Mouse (Mus musculus) liver, embryonic 11.5 days (tissue): ENCODE measurements around the gene Tbc1d1. TPM values are rescaled to one million over a fixed set of nuclear protein-coding genes. Genes with fewer than 3 reads are reported as not detected.
"Not testable (repeated sequence)": the region's sequence is repeated elsewhere in the genome, so short reads cannot be mapped to it uniquely, and the experiment has no call there.

Experiments
- ATAC-seq: fragments of 200-750 bp; cut with Nextera tagmentation; replicated peaks from 2 replicates; pipeline ENCODE4 v1.8.0; 2017; ENCODE audit warnings: moderate number of reproducible peaks, mild to moderate bottlenecking, moderate TSS enrichment, moderate library complexity; ENCODE audit not compliant: low FRiP score
- DNase-seq: peaks from one replicate; pipeline ENCODE4 v3.0.0-alpha.2; 2017; ENCODE audit warnings: low spot score
- H3K27ac ChIP-seq: fragments of 300-500 bp; sonication (generic); 2 replicates; pipeline ENCODE4 v1.5.1; 2014; ENCODE audit warnings: mild to moderate bottlenecking, low read depth, low read length, control low read depth
- H3K27me3 ChIP-seq: fragments of 300-500 bp; sonication (generic); replicated peaks from 2 replicates; pipeline ENCODE4 v1.6.1; 2014; ENCODE audit warnings: low read length, mixed read lengths; ENCODE audit not compliant: control insufficient read depth, insufficient read depth
- H3K36me3 ChIP-seq: fragments of 300-500 bp; sonication (generic); 2 replicates; pipeline ENCODE4 v1.6.1; 2014; ENCODE audit warnings: mild to moderate bottlenecking, low read length, moderate library complexity, mixed read lengths; ENCODE audit not compliant: control insufficient read depth, insufficient read depth
- H3K4me1 ChIP-seq: fragments of 300-500 bp; sonication (generic); replicated peaks from 2 replicates; pipeline ENCODE4 v1.6.1; 2014; ENCODE audit warnings: low read length, mixed read lengths; ENCODE audit not compliant: control insufficient read depth, insufficient read depth
- H3K4me2 ChIP-seq: fragments of 300-500 bp; sonication (generic); 2 replicates; pipeline ENCODE4 v1.6.1; 2014; ENCODE audit warnings: mild to moderate bottlenecking, control low read depth, moderate library complexity
- H3K4me3 ChIP-seq: fragments of 300-500 bp; sonication (generic); 2 replicates; pipeline ENCODE4 v1.5.1; 2014; ENCODE audit warnings: low read depth, low read length, control low read depth
- H3K9ac ChIP-seq: fragments of 300-500 bp; sonication (generic); 2 replicates; pipeline ENCODE4 v1.6.1; 2014; ENCODE audit warnings: low read depth, low read length, control low read depth
- H3K9me3 ChIP-seq: fragments of 300-500 bp; sonication (generic); 2 replicates; pipeline ENCODE4 v1.6.1; 2016; ENCODE audit warnings: low read length, inconsistent platforms, mixed read lengths; ENCODE audit not compliant: control insufficient read depth
- WGBS: fragments of 180-500 bp; shearing (Covaris S2); extraction: QIAGEN DNeasy Blood & Tissue Kit; methylation state at CpG from one replicate; pipeline ENCODE4 v1.1.7; 2014; 5-methylcytosine and 5-hydroxymethylcytosine counted together
- polyA plus RNA-seq: library from polyadenylated mRNA; unstranded; fragments of >200 nt; fragmentation: Nextera tagmentation; extraction: Ambion mirVana; gene quantifications from 2 replicates; pipeline ENCODE4 v1.2.1, GENCODE M21; 2014

Gene Tbc1d1
- polyA plus RNA-seq, 1 experiment from 2014 or later, result 25.6 TPM

DNA sequence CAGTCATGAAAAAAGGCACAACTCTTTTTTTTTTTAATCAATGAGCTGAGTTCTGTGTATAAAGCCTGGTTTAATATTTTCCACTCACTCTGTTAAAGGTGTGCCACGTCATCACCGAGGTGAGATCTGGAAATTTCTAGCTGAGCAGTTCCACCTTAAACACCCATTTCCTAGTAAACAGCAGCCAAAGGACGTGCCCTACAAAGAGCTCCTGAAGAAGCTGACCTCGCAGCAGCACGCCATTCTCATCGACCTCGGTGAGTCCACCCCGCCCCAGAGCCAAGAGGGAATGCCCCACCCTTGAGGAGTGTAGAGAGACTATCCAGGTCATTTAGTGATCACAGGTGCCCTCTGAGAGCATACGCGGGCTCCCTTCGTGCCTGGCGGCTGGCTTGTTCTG is 168.2 kb downstream of the Tbc1d1 start:
- Histone ChIP-seq H3K27me3 (no peaks in the 10 kb centered on the region), H3K9me3 (no peaks in the 10 kb centered on the region), H3K36me3 (peaks cover 10% of the 10 kb centered on the region; the same call in 1 of the 2 replicates), H3K4me1 (peaks cover 11% of the 10 kb centered on the region; the same call in 1 of the 2 replicates), H3K4me2 (no peak overlapping the region), H3K9ac (no peak overlapping the region), H3K27ac (no peak overlapping the region), H3K4me3 (no peak overlapping the region)
- WGBS, result 92% methylated on average over 12 of the region's 12 CpGs
- DNase-seq, result no peak
- ATAC-seq, result no peak

DNA sequence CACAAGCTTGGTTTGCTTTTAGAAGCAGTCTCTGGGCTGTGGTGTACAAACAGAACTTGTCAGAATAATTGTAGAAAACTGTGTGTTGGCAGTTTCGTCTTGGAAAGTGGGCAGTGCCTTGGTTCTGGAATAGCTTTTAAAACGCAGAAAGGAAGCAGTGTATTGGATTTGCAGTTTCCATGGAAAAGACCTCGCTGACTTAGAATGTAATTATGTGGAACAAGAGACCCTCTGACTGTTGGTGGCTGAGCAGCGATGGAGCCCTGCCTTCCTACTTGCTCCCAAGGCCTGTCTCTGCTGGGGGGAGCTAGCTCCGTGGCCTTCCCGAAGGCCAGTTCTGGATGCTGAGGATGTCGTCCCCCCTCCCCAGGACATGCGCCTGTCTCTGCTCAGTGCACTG is 168.8 kb downstream of the Tbc1d1 start:
- Histone ChIP-seq H3K4me3 (no peak overlapping the region), H3K27me3 (no peaks in the 10 kb centered on the region), H3K4me2 (no peak overlapping the region), H3K9me3 (no peaks in the 10 kb centered on the region), H3K4me1 (peaks cover 8% of the 10 kb centered on the region; the same call in 1 of the 2 replicates), H3K9ac (no peak overlapping the region), H3K27ac (no peak overlapping the region), H3K36me3 (peaks cover 10% of the 10 kb centered on the region; the same call in 1 of the 2 replicates)
- ATAC-seq (no peak), DNase-seq (no peak)
- 86% methylated on average over 8 of the region's 8 CpGs for WGBS

DNA sequence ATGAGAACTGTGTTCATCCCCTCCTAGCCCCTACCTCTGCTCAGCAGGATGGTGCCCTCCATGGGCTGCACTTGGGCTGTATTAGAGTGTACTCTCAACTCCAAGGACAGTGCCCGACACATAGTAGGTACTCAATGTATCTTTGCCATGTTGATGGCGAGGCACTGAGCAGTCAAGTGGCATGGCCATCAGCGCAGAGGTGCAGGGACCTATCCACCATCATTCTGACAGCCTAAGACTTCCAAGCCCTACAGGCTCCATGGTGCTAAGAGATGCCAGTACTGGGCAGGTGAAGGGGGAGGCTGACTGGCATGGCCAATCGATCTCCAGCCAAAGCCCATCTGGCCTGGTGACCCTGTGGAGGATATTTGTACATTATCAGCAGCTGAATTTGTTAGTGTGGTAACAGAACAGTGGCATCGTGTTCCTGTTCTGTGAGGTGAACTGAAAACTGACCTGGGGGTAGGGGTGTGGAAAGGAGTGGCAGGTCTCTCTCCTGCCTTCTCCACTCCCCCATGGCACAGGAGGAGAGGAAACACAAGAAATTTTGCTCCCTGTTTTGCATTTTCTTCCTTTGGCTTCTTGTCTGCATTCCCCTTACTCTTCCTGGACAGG is 169.7 kb downstream of the Tbc1d1 start:
- Histone ChIP-seq H3K36me3 (peaks cover 10% of the 10 kb centered on the region; the same call in 1 of the 2 replicates), H3K9ac (no peak overlapping the region), H3K4me1 (peaks cover 8% of the 10 kb centered on the region; the same call in 1 of the 2 replicates), H3K4me2 (no peak overlapping the region), H3K27ac (peak overlapping the region; percentile 66), H3K9me3 (no peaks in the 10 kb centered on the region), H3K27me3 (no peaks in the 10 kb centered on the region), H3K4me3 (no peak overlapping the region)
- 82% methylated on average over 5 of the region's 5 CpGs for WGBS
- DNase-seq (no peak), ATAC-seq (peak; percentile 17; the same call in 1 of the 2 replicates)

DNA sequence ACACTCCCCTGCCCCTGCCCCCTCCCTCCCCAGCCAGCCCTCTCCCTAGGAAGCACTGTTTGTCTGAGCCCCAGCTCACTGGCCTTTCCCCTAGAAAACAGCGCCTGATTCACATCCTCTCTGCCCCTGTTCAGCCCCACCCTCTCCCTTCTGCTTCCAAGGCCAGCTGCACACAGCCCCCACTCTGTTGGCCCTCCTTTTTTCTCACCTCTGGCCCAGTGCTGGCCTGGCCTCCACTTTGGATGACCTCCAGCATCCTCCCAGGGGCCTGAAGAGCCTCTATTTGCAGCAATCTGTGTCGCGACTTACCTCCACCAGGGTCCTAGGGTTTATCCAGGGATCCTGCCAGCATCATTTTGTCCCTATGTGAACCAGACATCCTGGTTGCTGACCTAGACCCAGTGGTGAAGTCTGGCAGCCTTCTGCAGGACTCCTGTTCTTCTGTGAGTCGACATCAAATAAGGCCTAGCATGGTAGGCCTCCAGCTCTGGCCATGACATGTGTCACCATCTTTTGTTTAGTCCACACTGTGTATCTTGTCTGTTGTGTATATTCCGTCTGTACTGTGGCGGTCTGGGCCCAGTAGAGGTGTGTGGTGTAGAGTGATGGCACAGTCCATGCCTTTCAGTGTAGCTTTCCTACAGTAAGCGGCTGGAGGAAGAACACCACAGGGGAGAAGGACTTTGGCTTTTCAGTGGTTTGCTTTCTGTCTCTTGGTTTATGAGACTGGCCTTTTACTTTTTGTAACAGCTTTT is 170.5 kb downstream of the Tbc1d1 start:
- Histone ChIP-seq H3K27ac (peak overlapping the region; percentile 66), H3K9ac (no peak overlapping the region), H3K4me2 (no peak overlapping the region), H3K4me1 (peaks cover 8% of the 10 kb centered on the region; the same call in 1 of the 2 replicates), H3K4me3 (no peak overlapping the region), H3K27me3 (no peaks in the 10 kb centered on the region), H3K9me3 (no peaks in the 10 kb centered on the region), H3K36me3 (peaks cover 10% of the 10 kb centered on the region; the same call in 1 of the 2 replicates)
- DNase-seq, result no peak
- ATAC-seq, result peak; percentile 74
- WGBS, result 74% methylated on average over 7 of the region's 7 CpGs

DNA sequence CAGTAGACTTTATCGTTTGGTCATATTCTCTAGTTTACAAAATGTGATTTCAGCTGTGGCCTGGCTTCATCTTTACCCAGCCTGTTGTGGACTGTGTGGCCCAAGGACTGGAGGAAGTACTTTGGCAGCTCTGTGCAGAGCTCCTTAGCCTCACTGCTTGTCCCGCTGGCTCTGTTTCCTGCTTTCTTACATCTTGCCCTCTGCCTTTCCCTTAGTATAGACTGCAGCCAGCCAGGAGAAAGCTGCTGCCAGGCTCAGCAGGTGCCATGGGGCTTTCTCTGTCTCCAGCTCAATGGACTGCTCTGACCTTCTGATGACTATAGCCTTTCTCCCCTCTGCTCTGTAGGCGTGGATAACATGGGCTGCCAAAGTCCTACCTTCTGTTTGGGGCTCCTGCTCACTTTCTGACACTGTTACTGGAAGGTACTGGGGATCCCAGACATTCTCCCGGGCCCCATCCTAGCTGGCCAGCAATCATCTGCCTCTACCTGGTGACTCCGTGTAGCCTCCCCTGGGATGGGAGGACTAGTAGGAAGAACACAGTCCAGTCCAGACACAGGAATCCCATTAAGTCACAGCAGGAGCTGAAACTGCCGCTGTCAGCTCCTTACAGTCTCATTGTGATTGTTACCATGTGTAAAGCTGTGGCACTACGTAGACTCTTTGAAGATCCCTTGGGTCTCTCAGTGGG is 171.3 kb downstream of the Tbc1d1 start:
- 82% methylated on average over 7 of the region's 7 CpGs for WGBS
- peak overlapping the region; percentile 48 for H3K27ac ChIP-seq
- DNase-seq (no peak), ATAC-seq (no peak)
- H3K9ac ChIP-seq, result no peak overlapping the region
- no peak overlapping the region for H3K4me3 ChIP-seq
- peaks cover 8% of the 10 kb centered on the region; the same call in 1 of the 2 replicates for H3K4me1 ChIP-seq
- no peaks in the 10 kb centered on the region for H3K9me3 ChIP-seq
- H3K27me3 ChIP-seq, result no peaks in the 10 kb centered on the region
- H3K36me3 ChIP-seq, result peaks cover 10% of the 10 kb centered on the region; the same call in 1 of the 2 replicates
- H3K4me2 ChIP-seq, result no peak overlapping the region

DNA sequence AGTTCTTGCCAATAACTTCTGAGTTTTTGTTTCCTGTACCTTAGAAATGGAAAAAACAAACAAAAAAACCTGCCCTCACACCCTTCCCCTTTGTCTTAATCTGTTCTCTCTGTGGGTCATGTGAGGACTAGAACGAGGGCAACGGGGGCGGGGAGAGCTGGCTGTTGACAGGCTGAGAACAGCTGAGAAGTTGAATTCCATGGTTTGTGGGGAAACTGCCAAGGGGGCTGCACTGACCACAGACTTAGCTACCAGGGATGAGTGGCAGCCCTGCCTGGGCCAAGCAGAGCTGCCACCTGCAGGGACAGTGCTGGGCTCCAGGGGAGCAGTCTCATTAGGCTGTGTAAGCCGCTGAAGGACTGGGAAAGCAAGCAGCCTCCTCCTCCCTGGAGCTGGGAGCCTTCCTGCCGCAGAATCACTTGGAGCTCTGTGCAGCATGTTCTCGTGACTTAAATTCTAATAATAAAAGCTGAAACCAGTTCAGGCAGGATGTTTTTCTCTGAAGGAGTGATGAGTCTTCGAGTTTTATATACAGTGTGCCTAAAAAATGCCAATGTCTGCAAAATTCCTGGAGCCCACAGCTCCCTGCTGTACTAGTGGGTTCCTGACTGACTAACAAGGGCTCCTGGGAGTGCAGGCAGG is 180.8 kb downstream of the Tbc1d1 start:
- no peaks in the 10 kb centered on the region for H3K9me3 ChIP-seq
- no peak overlapping the region for H3K4me2 ChIP-seq
- ATAC-seq, result peak; percentile 23; the same call in 1 of the 2 replicates
- no peaks in the 10 kb centered on the region for H3K27me3 ChIP-seq
- peaks cover 10% of the 10 kb centered on the region for H3K4me1 ChIP-seq
- DNase-seq, result no peak
- peak overlapping the region; percentile 61 for H3K27ac ChIP-seq
- 55% methylated on average over 7 of the region's 7 CpGs for WGBS
- H3K36me3 ChIP-seq, result peaks cover 19% of the 10 kb centered on the region
- H3K9ac ChIP-seq, result no peak overlapping the region
- no peak overlapping the region for H3K4me3 ChIP-seq

DNA sequence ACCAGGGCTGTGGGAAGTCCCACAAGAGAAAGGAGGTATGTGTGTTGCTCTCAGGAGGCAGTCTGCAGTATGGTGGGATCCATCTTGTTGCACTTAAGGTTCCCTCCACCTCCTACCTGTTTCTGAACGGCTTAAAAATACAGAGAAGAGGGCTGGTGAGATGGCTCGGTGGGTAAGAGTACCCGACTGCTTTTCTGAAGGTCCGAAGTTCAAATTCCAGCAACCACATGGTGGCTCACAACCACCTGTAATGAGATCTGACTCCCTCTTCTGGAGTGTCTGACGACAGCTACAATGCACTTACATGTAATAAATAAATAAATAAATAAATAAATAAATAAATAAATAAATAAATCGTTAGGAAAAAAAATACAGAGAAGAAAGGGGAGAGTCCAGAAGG is 182.7 kb downstream of the Tbc1d1 start:
- Histone ChIP-seq H3K4me1 (peaks cover 10% of the 10 kb centered on the region), H3K36me3 (peaks cover 13% of the 10 kb centered on the region)
- DNase-seq, H3K27me3 ChIP-seq, H3K9me3 ChIP-seq, ATAC-seq, H3K4me3 ChIP-seq, H3K9ac ChIP-seq, H3K4me2 ChIP-seq, H3K27ac ChIP-seq: not testable (repeated sequence)
- 79% methylated on average over 6 of the region's 6 CpGs for WGBS

DNA sequence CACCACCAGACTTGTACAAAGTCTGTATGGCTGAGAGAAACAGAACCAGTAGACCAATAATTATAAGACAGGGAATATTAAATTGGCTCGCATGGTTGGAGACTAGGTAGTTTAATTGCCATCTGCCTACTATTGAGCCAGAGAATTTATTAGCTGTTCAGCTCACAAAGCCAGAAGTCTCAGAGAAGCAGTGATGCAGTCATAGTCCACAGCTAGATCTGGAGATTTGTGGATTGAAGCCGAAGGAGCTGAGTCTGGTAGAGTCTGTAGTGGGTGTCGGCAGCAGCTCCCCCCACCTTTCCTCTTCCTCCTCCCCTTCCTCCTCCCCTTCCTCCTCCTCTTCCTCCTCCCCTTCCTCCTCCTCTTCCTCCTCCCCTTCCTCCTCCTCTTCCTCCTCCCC is 184.3 kb downstream of the Tbc1d1 start:
- no peaks in the 10 kb centered on the region for H3K27me3 ChIP-seq
- 85% methylated on average over 3 of the region's 3 CpGs for WGBS
- no peak overlapping the region for H3K9ac ChIP-seq
- H3K4me3 ChIP-seq, result no peak overlapping the region
- H3K36me3 ChIP-seq, result peaks cover 6% of the 10 kb centered on the region
- DNase-seq, result no peak
- no peak overlapping the region for H3K4me2 ChIP-seq
- H3K4me1 ChIP-seq, result peaks cover 16% of the 10 kb centered on the region
- no peak overlapping the region for H3K27ac ChIP-seq
- ATAC-seq, result no peak
- no peaks in the 10 kb centered on the region for H3K9me3 ChIP-seq
